Mouse (Mus musculus): ENCODE results near the gene Ginm1. TPM values are rescaled to one million over a fixed set of nuclear protein-coding genes. Genes with fewer than 3 reads are reported as not detected.

Gene Ginm1
- polyA plus RNA-seq, 1 experiment from 2014 or later, result 50.8 TPM

DNA sequence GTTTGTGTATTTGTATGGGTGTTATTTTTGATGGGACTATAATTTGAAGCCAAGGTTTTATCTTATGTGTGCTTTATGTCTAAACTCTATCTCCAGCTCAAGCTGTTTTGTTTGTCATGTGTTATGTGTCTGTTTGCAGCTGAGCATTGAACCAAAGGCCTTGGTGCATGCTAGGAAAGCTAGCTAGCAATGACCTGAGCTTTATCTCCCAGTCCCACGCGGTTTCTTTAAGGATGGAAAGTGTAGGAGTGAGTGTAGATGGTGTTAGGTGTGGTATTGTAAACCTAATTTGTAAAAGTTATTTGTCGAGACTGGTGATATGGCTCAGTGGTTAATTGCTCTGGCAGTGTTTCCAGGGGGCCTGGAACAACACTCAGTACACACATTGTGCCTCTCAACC, 54.7 kb downstream of the Ginm1 start:
- H3K9me3 ChIP-seq (ENCODE audit: control insufficient read depth, low read length), result no peaks in the 10 kb centered on the region
- H3K27me3 ChIP-seq (ENCODE audit: control insufficient read depth, insufficient read depth, low read length), result no peaks in the 10 kb centered on the region
- H3K4me3 ChIP-seq (ENCODE audit: low read depth, low read length), result no peak overlapping the region
- H3K4me2 ChIP-seq (ENCODE audit: low read depth, low read length), result no peak overlapping the region
- H3K9ac ChIP-seq (replicated peaks; ENCODE audit: low read depth, low read length), result no peak overlapping the region
- H3K36me3 ChIP-seq (ENCODE audit: control insufficient read depth, insufficient read depth, low read length), result 0 out of 2 replicates have a peak, but pooled peaks cover 8% of the 10 kb centered on the region
- no peak for ATAC-seq (ENCODE audit: low read depth)
- WGBS, result 77% methylated on average over 3 of the region's 3 CpGs
- no peaks in the 10 kb centered on the region for H3K4me1 ChIP-seq (ENCODE audit: control insufficient read depth, insufficient read depth, low read length)
- H3K27ac ChIP-seq (ENCODE audit: low read depth, low read length), result no peak overlapping the region

DNA sequence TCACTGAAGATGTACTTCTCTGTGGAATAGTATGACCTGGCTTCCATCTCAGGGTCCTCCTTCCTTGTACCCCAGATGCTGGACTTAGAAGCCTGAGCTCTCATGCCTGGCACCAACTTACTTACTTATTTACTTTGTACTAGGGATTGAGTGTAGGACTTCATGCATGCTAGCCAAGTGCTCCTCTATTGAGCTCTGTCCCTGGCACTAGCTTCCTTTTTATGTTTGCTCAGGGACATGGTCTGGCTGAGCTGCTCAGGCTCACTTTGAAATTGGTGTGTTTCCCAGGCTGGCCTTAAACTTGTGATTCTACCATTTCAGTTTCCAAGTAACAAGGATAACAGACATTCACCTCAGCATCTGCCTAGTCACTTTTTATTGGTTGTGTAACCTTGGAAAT, 55.5 kb downstream of the Ginm1 start:
- Histone ChIP-seq H3K9ac (replicated peaks; ENCODE audit: low read depth, low read length) (no peak overlapping the region), H3K27me3 (ENCODE audit: control insufficient read depth, insufficient read depth, low read length) (no peaks in the 10 kb centered on the region), H3K4me3 (ENCODE audit: low read depth, low read length) (no peak overlapping the region), H3K27ac (ENCODE audit: low read depth, low read length) (no peak overlapping the region), H3K36me3 (ENCODE audit: control insufficient read depth, insufficient read depth, low read length) (0 out of 2 replicates have a peak, but pooled peaks cover 5% of the 10 kb centered on the region), H3K4me2 (ENCODE audit: low read depth, low read length) (no peak overlapping the region), H3K4me1 (ENCODE audit: control insufficient read depth, insufficient read depth, low read length) (no peaks in the 10 kb centered on the region), H3K9me3 (ENCODE audit: control insufficient read depth, low read length) (no peaks in the 10 kb centered on the region)
- ATAC-seq (ENCODE audit: low read depth), result no peak

DNA sequence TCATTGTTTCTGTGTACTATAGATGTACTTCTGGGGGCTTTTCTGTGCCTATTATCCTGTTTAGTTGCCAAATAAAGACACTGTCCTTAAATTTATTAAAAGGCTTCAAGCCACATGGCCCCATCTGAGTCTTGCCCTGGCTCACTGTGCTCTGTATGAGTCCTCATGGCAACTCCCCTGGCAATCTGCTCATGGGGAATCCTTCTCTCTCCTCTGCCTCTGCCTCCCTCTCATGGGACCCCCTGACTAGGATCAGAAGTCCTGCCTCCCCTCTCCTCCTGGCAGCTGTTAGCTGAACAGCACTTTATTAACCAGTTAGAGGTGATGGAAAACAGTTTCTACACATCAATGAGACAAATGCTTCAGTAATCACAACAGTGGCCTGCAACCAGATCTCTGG, 61.0 kb downstream of the Ginm1 start:
- no peak overlapping the region for H3K27ac ChIP-seq (ENCODE audit: low read depth, low read length)
- no peak overlapping the region for H3K4me3 ChIP-seq (ENCODE audit: low read depth, low read length)
- no peaks in the 10 kb centered on the region for H3K36me3 ChIP-seq (ENCODE audit: control insufficient read depth, insufficient read depth, low read length)
- H3K4me2 ChIP-seq (ENCODE audit: low read depth, low read length), result no peak overlapping the region
- H3K9ac ChIP-seq (replicated peaks; ENCODE audit: low read depth, low read length), result no peak overlapping the region
- no peaks in the 10 kb centered on the region for H3K9me3 ChIP-seq (ENCODE audit: control insufficient read depth, low read length)
- no peaks in the 10 kb centered on the region for H3K27me3 ChIP-seq (ENCODE audit: control insufficient read depth, insufficient read depth, low read length)
- ATAC-seq (ENCODE audit: low read depth), result no peak
- H3K4me1 ChIP-seq (ENCODE audit: control insufficient read depth, insufficient read depth, low read length), result peaks cover 10% of the 10 kb centered on the region

DNA sequence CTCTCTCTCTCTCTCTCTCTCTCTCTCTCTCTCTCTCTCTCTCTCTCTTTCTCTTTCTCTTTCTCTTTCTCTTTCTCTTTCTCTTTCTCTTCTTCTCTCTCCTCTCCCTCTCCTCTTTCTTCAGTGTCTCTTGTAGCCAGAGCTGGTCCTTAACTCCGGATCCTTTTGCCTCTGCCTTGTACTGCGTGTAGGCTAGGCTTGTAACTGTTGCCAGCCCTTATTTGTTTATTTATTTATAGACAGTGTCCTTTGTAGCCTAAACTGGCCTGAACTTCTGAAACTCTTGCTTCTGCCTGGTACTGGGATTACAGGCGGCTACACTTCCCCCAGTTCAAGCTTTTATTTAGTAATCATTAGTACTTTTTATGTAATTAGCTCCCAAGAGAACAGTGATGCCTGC, 65.6 kb downstream of the Ginm1 start:
- 13% methylated on average over 3 of the region's 3 CpGs for WGBS
- Histone ChIP-seq H3K4me2 (ENCODE audit: low read depth, low read length) (peak overlapping the region; percentile 96; the same call in 1 of the 2 replicates), H3K4me3 (ENCODE audit: low read depth, low read length) (no peak overlapping the region; the same call in 1 of the 2 replicates), H3K4me1 (ENCODE audit: control insufficient read depth, insufficient read depth, low read length) (peaks cover 10% of the 10 kb centered on the region), H3K27me3 (ENCODE audit: control insufficient read depth, insufficient read depth, low read length) (no peaks in the 10 kb centered on the region), H3K9ac (replicated peaks; ENCODE audit: low read depth, low read length) (no peak overlapping the region), H3K9me3 (ENCODE audit: control insufficient read depth, low read length) (no peaks in the 10 kb centered on the region), H3K27ac (ENCODE audit: low read depth, low read length) (no peak overlapping the region), H3K36me3 (ENCODE audit: control insufficient read depth, insufficient read depth, low read length) (no peaks in the 10 kb centered on the region)
- no peak for ATAC-seq (ENCODE audit: low read depth)

DNA sequence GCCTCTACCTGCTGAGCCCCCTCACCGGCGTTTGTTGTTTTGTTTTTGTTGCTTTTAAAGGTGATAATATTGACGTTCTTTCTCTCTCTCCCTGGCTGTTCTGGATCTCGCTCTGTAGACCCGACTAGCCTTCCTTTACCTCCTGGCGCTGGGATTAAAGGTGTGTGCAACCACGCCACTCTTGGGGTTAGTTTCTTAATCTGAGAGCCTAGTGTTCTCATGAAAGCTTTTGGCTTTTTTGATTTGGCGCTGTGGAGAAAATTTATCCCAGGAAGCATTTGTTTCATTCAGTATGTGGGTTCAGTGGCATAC, 66.2 kb downstream of the Ginm1 start:
- H3K4me1 ChIP-seq (ENCODE audit: control insufficient read depth, insufficient read depth, low read length), result peaks cover 6% of the 10 kb centered on the region; the same call in 1 of the 2 replicates
- under 1% methylated on average over 8 of the region's 8 CpGs for WGBS
- peak overlapping the region; percentile 96 for H3K4me2 ChIP-seq (ENCODE audit: low read depth, low read length)
- H3K27me3 ChIP-seq (ENCODE audit: control insufficient read depth, insufficient read depth, low read length), result no peaks in the 10 kb centered on the region
- H3K27ac ChIP-seq (ENCODE audit: low read depth, low read length), result peak overlapping the region; percentile 61; the same call in 1 of the 2 replicates
- ATAC-seq (ENCODE audit: low read depth), result 0 out of 2 replicates have a peak, but pooled peaks have one; percentile 1
- H3K4me3 ChIP-seq (ENCODE audit: low read depth, low read length), result peak overlapping the region; percentile 68
- H3K9ac ChIP-seq (replicated peaks; ENCODE audit: low read depth, low read length), result peak overlapping the region; percentile 65
- H3K36me3 ChIP-seq (ENCODE audit: control insufficient read depth, insufficient read depth, low read length), result no peaks in the 10 kb centered on the region
- no peaks in the 10 kb centered on the region for H3K9me3 ChIP-seq (ENCODE audit: control insufficient read depth, low read length)

DNA sequence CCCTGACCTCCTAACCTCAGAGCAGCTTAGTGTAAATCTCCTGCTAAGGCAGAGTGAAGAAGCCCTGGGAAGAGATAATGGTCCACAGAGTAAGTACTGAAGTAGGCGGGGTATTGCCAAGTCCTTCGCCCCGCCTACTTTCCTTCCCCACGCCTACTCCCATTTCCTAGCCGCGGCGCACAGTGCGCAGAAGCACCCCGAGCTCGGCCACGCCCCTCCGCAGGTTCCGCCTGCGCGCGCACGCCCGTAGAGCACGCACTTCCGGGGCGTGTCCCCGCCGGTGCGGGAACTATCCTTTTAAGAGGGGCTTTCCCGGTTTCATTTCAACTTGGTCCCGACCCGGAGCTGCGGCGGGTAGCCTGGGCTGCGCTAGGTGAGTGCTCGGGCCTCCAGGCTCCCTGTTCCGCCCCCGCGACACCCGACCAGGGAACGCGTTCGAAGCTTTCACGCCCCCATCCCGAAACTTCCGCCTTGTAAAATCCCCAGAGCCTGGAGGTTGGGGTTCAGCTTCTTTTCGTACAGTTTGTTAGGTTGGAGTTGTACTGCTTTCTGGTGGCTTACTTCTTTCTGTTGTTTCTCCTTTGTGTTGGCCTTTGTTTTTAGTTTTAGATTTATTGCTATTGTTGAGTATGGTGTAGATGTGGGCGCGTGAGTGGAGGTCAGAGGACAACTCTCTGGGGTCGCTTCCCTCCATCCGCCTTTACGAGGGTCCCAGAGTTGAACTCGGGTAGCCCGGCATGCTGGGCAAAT, 66.7 kb downstream of the Ginm1 start, which contains the start of gene Katna1:
Gene Katna1 (plus strand): TSS at position 250 of the 750 bp plus-strand sequence.
- Histone ChIP-seq H3K9me3 (ENCODE audit: control insufficient read depth, low read length) (no peaks in the 10 kb centered on the region), H3K4me3 (ENCODE audit: low read depth, low read length) (peak within 1 kb of the TSS; percentile 68), H3K36me3 (ENCODE audit: control insufficient read depth, insufficient read depth, low read length) (no peaks in the 10 kb centered on the region), H3K4me2 (ENCODE audit: low read depth, low read length) (peak within 1 kb of the TSS; percentile 96), H3K4me1 (ENCODE audit: control insufficient read depth, insufficient read depth, low read length) (peaks cover 6% of the 10 kb centered on the region; the same call in 1 of the 2 replicates), H3K27ac (ENCODE audit: low read depth, low read length) (peak within 1 kb of the TSS; percentile 61), H3K27me3 (ENCODE audit: control insufficient read depth, insufficient read depth, low read length) (no peaks in the 10 kb centered on the region), H3K9ac (replicated peaks; ENCODE audit: low read depth, low read length) (peak within 1 kb of the TSS; percentile 65)
- ATAC-seq (ENCODE audit: low read depth), result peak; percentile 99
- WGBS, result under 1% methylated on average over 44 of the region's 49 CpGs

Small RNA genes within 50 kb of the gene (microRNA-seq; reads per million reads assigned to microRNA genes)
- not detected for gene Mir5104

Other genes starting within 250 kb of the Ginm1 start
- 37.8 and 39.1 TPM in 2 replicates for gene Lrp11, start 203.0 kb downstream of the Ginm1 start, polyA plus RNA-seq (2014; fragmentation: Nextera tagmentation; extraction: Ambion mirVana)
- 26.7 and 28.0 TPM in 2 replicates for gene Nup43, start 125.3 kb downstream of the Ginm1 start, polyA plus RNA-seq (2014; fragmentation: Nextera tagmentation; extraction: Ambion mirVana)
- gene Pcmt1, start 111.7 kb downstream of the Ginm1 start, polyA plus RNA-seq (2014; fragmentation: Nextera tagmentation; extraction: Ambion mirVana), result 176 and 185 TPM in 2 replicates
- 17.5 and 19.5 TPM in 2 replicates for gene Lats1, start 111.6 kb downstream of the Ginm1 start, polyA plus RNA-seq (2014; fragmentation: Nextera tagmentation; extraction: Ambion mirVana)
- 32.3 and 34.2 TPM in 2 replicates for gene Katna1, start 66.8 kb downstream of the Ginm1 start, polyA plus RNA-seq (2014; fragmentation: Nextera tagmentation; extraction: Ambion mirVana)
- gene Ppil4, start 67 bp upstream of the Ginm1 start, polyA plus RNA-seq (2014; fragmentation: Nextera tagmentation; extraction: Ambion mirVana), result 48.1 and 48.7 TPM in 2 replicates
- gene Zc3h12d, start 39.6 kb upstream of the Ginm1 start, polyA plus RNA-seq (2014; fragmentation: Nextera tagmentation; extraction: Ambion mirVana), result 0.08 and 0.17 TPM in 2 replicates
- gene Tab2, start 163.4 kb upstream of the Ginm1 start, polyA plus RNA-seq (2014; fragmentation: Nextera tagmentation; extraction: Ambion mirVana), result 18.7 and 22.2 TPM in 2 replicates

All from neural tube, embryonic 14.5 days (tissue).